In the genomic region with DNA sequence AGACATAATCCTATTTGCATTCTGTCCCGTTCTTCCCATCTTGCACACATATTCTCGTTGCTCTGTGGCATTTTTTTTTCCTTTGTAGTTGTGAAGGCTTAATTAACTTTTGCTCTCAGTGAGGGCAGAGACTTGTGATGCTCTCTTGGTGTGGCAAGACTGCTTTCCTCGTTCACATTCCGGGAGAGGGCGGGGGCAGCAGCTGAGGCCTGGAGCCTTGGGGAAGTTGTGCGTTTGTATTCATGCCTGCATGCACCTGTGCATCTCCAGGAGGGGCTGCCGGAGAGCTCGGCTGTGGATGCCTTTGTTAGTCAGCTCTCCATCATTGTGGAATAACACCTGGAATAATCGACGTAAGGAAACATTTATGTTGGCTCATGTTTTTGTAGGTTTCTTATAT, we compare ENCODE assay signal across 23 mouse cellular contexts. TPM values are rescaled to one million over a fixed set of nuclear protein-coding genes. Genes with fewer than 3 reads are reported as not detected.
DNase-seq lines count a peak whose midpoint lies in the region; ATAC-seq and TF ChIP-seq lines count a peak whose summit lies in the region.
"Had no signal": no experiment of that assay in that cellular context is flagged by ENCODE, and none has a peak within 500 bp of the region (broad histone marks: within the 10 kb centered on the region; RNA-seq: fewer than 3 reads in every experiment).

No protein-coding gene starts in this region.

- TF ChIP-seq CTCF in forebrain, postnatal 0 days (IDR thresholded peaks at IDR 0.05; ENCODE audit: low read depth) = no peak

- DNase-seq in forebrain, postnatal 0 days = no peak
- peak; percentile 73 for DNase-seq in midbrain, embryonic 11.5 days (ENCODE audit: low spot score, missing footprints)
- DNase-seq in ES-E14 (ENCODE audit: low read depth, low spot score) = peak; percentile 72
- DNase-seq in left cerebral cortex, postnatal 10 days (ENCODE audit: extremely low spot score in 1 of 2, low spot score in 2 of 2) = no peak
- no peak for DNase-seq in spleen, postnatal 4 days (ENCODE audit: low spot score in 2 of 2)
- DNase-seq: adrenal gland, adult 2 months; adrenal gland, postnatal 25 days; cerebellum, adult 2 months; cerebellum, postnatal 14 days; embryo, embryonic 11 days; gastrocnemius, postnatal 10 days; heart, adult 2 months; heart, postnatal 36 days had no signal

- no peaks in the 10 kb centered on the region for H3K9me3 ChIP-seq in forebrain, postnatal 0 days (ENCODE audit: low read length)
- no peaks in the 10 kb centered on the region for H3K9me3 ChIP-seq in forebrain, embryonic 12.5 days
- H3K9me3 ChIP-seq in midbrain, embryonic 11.5 days (ENCODE audit: control insufficient read depth, low read length) = no peaks in the 10 kb centered on the region
- no peaks in the 10 kb centered on the region for H3K9me3 ChIP-seq in midbrain, embryonic 16.5 days (replicated peaks; ENCODE audit: control insufficient read depth, low read length, poor library complexity, severe bottlenecking)
- H3K9me3 ChIP-seq in ES-E14 (ENCODE audit: control insufficient read depth, insufficient read depth, low read depth, low read length) = no peaks in the 10 kb centered on the region; the same call in 1 of the 2 replicates
- H3K9me3 ChIP-seq in embryonic facial prominence, embryonic 15.5 days (replicated peaks) = no peaks in the 10 kb centered on the region
- H3K9me3 ChIP-seq: embryonic facial prominence, embryonic 12.5 days; forebrain, embryonic 10.5 days; forebrain, embryonic 15.5 days; hindbrain, embryonic 15.5 days had no signal

- intact Hi-C loops in left cerebral cortex, postnatal 10 days (cut with DNase I) = no loop called here

- no peak overlapping the region for H3K4me3 ChIP-seq in forebrain, postnatal 0 days (ENCODE audit: low read depth, low read length)
- H3K4me3 ChIP-seq in forebrain, embryonic 12.5 days (replicated peaks) = no peak overlapping the region
- no peak overlapping the region for H3K4me3 ChIP-seq in midbrain, embryonic 11.5 days (ENCODE audit: low read depth, low read length)
- H3K4me3 ChIP-seq in midbrain, embryonic 16.5 days (ENCODE audit: low read depth, low read length) = no peak overlapping the region
- no peak overlapping the region for H3K4me3 ChIP-seq in ES-E14 (ENCODE audit: insufficient read depth in 1 of 2, low read depth in 1 of 2, low read length in 2 of 2, poor library complexity in 1 of 2, severe bottlenecking in 1 of 2)
- H3K4me3 ChIP-seq in embryonic facial prominence, embryonic 15.5 days (replicated peaks) = no peak overlapping the region
- H3K4me3 ChIP-seq: embryonic facial prominence, embryonic 12.5 days; erythroblast, embryonic 14.5 days; forebrain, embryonic 10.5 days; forebrain, embryonic 15.5 days; heart, adult 2 months; hindbrain, embryonic 15.5 days had no signal

- H3K9ac ChIP-seq in forebrain, postnatal 0 days = no peak overlapping the region
- H3K9ac ChIP-seq in forebrain, embryonic 12.5 days = no peak overlapping the region
- no peak overlapping the region for H3K9ac ChIP-seq in midbrain, embryonic 11.5 days (ENCODE audit: low read length)
- H3K9ac ChIP-seq in midbrain, embryonic 16.5 days (ENCODE audit: low read depth, low read length) = no peak overlapping the region
- H3K9ac ChIP-seq in ES-E14 (ENCODE audit: insufficient read depth, low read depth, low read length, poor library complexity, severe bottlenecking) = no peak overlapping the region
- H3K9ac ChIP-seq in embryonic facial prominence, embryonic 15.5 days = no peak overlapping the region
- H3K9ac ChIP-seq: embryonic facial prominence, embryonic 12.5 days; forebrain, embryonic 15.5 days; hindbrain, embryonic 15.5 days had no signal

- no peak overlapping the region for H3K4me2 ChIP-seq in forebrain, postnatal 0 days (ENCODE audit: low read depth)
- no peak overlapping the region for H3K4me2 ChIP-seq in forebrain, embryonic 12.5 days
- no peak overlapping the region for H3K4me2 ChIP-seq in midbrain, embryonic 11.5 days
- H3K4me2 ChIP-seq in midbrain, embryonic 16.5 days (ENCODE audit: low read length) = no peak overlapping the region
- no peak overlapping the region for H3K4me2 ChIP-seq in embryonic facial prominence, embryonic 15.5 days (replicated peaks)
- H3K4me2 ChIP-seq: embryonic facial prominence, embryonic 12.5 days; forebrain, embryonic 15.5 days; heart, embryonic 11.5 days; hindbrain, embryonic 15.5 days had no signal

- WGBS in forebrain, postnatal 0 days = 52% methylated on average over 10 of the region's 10 CpGs
- WGBS in forebrain, embryonic 12.5 days = 60% methylated on average over 10 of the region's 10 CpGs
- WGBS in midbrain, embryonic 11.5 days = 64% methylated on average over 10 of the region's 10 CpGs
- WGBS in midbrain, embryonic 16.5 days = 48% methylated on average over 10 of the region's 10 CpGs
- WGBS in embryonic facial prominence, embryonic 15.5 days = 31% methylated on average over 10 of the region's 10 CpGs

- H3K36me3 ChIP-seq in forebrain, postnatal 0 days (ENCODE audit: insufficient read depth) = no peaks in the 10 kb centered on the region; the same call in 1 of the 2 replicates
- no peaks in the 10 kb centered on the region for H3K36me3 ChIP-seq in forebrain, embryonic 12.5 days (replicated peaks)
- no peaks in the 10 kb centered on the region for H3K36me3 ChIP-seq in midbrain, embryonic 11.5 days (ENCODE audit: control insufficient read depth, insufficient read depth, low read length)
- no peaks in the 10 kb centered on the region for H3K36me3 ChIP-seq in midbrain, embryonic 16.5 days (ENCODE audit: control insufficient read depth, insufficient read depth, low read length)
- H3K36me3 ChIP-seq in ES-E14 (ENCODE audit: control insufficient read depth, insufficient read depth, low read length, poor library complexity, severe bottlenecking) = no peaks in the 10 kb centered on the region
- no peaks in the 10 kb centered on the region for H3K36me3 ChIP-seq in embryonic facial prominence, embryonic 15.5 days
- H3K36me3 ChIP-seq: embryonic facial prominence, embryonic 12.5 days; forebrain, embryonic 10.5 days; forebrain, embryonic 15.5 days; hindbrain, embryonic 15.5 days had no signal

- in situ Hi-C loops in ES-E14 (cut with MboI; ENCODE audit: low sequenced_read_pairs in 2 of 2, unreplicated experiment in 2 of 2) = no loop called here

- ATAC-seq in forebrain, postnatal 0 days = no peak
- no peak for ATAC-seq in forebrain, embryonic 12.5 days (ENCODE audit: low FRiP score)
- ATAC-seq in midbrain, embryonic 11.5 days (ENCODE audit: low FRiP score) = no peak
- no peak for ATAC-seq in midbrain, embryonic 16.5 days
- no peak for ATAC-seq in embryonic facial prominence, embryonic 15.5 days (ENCODE audit: insufficient number of reproducible peaks, low FRiP score, low TSS enrichment, low read depth)
- ATAC-seq: forebrain, embryonic 15.5 days; intestine, embryonic 16.5 days had no signal

- H3K27me3 ChIP-seq in forebrain, postnatal 0 days (ENCODE audit: insufficient read depth, low read length) = no peaks in the 10 kb centered on the region
- H3K27me3 ChIP-seq in forebrain, embryonic 12.5 days = no peaks in the 10 kb centered on the region
- H3K27me3 ChIP-seq in midbrain, embryonic 11.5 days (ENCODE audit: control insufficient read depth, insufficient read depth, low read length) = no peaks in the 10 kb centered on the region
- no peaks in the 10 kb centered on the region for H3K27me3 ChIP-seq in midbrain, embryonic 16.5 days (ENCODE audit: control insufficient read depth, insufficient read depth, low read depth, low read length)
- H3K27me3 ChIP-seq in embryonic facial prominence, embryonic 15.5 days = no peaks in the 10 kb centered on the region
- H3K27me3 ChIP-seq: embryonic facial prominence, embryonic 12.5 days; forebrain, embryonic 15.5 days; hindbrain, embryonic 15.5 days had no signal

- no peaks in the 10 kb centered on the region for H3K4me1 ChIP-seq in forebrain, postnatal 0 days (ENCODE audit: insufficient read depth)
- no peaks in the 10 kb centered on the region for H3K4me1 ChIP-seq in forebrain, embryonic 12.5 days
- no peaks in the 10 kb centered on the region for H3K4me1 ChIP-seq in midbrain, embryonic 11.5 days (ENCODE audit: control insufficient read depth, insufficient read depth, low read length)
- no peaks in the 10 kb centered on the region for H3K4me1 ChIP-seq in midbrain, embryonic 16.5 days (ENCODE audit: control insufficient read depth, insufficient read depth, low read length)
- peaks cover 16 to 20% of the 10 kb centered on the region in 2 experiments for H3K4me1 ChIP-seq in ES-E14 (ENCODE audit: control insufficient read depth in 2 of 2, insufficient read depth in 2 of 2, low read length in 2 of 2, poor library complexity in 1 of 2)
- H3K4me1 ChIP-seq in embryonic facial prominence, embryonic 15.5 days = peaks cover 24% of the 10 kb centered on the region
- H3K4me1 ChIP-seq: forebrain, embryonic 15.5 days; hindbrain, embryonic 15.5 days had no signal

- 0 out of 2 replicates have a peak overlapping the region, but pooled peaks have one; percentile 4 for H3K27ac ChIP-seq in forebrain, postnatal 0 days (ENCODE audit: low read depth, low read length)
- H3K27ac ChIP-seq in forebrain, embryonic 12.5 days = no peak overlapping the region
- no peak overlapping the region for H3K27ac ChIP-seq in midbrain, embryonic 11.5 days (ENCODE audit: low read depth, low read length)
- no peak overlapping the region for H3K27ac ChIP-seq in midbrain, embryonic 16.5 days (ENCODE audit: low read length)
- no peak overlapping the region for H3K27ac ChIP-seq in ES-E14 (ENCODE audit: insufficient read depth, low read depth, low read length, poor library complexity, severe bottlenecking)
- peak overlapping the region; percentile 69 for H3K27ac ChIP-seq in embryonic facial prominence, embryonic 15.5 days (replicated peaks)
- H3K27ac ChIP-seq: embryonic facial prominence, embryonic 12.5 days; forebrain, embryonic 10.5 days; forebrain, embryonic 15.5 days; heart, adult 2 months; hindbrain, embryonic 15.5 days had no signal

TF ChIP-seq in ES-E14, 5 proteins besides CTCF, POLR2A, EP300 and RAD21:
- no peak for TF ChIP-seq MAFK (IDR thresholded peaks at IDR 0.05; ENCODE audit: insufficient read depth, low read depth, low read length)
- TF ChIP-seq HCFC1 (IDR thresholded peaks at IDR 0.05; ENCODE audit: borderline replicate concordance, insufficient read depth, low read length) = no peak
- TF ChIP-seq ZNF384 (IDR thresholded peaks at IDR 0.05; ENCODE audit: low read depth, low read length) = no peak
- no peak for TF ChIP-seq CHD2 (IDR thresholded peaks at IDR 0.05; ENCODE audit: low read depth, low read length)
- TF ChIP-seq ZC3H11A (IDR thresholded peaks at IDR 0.05; ENCODE audit: borderline replicate concordance, low read depth, low read length) = no peak
TF ChIP-seq in ES-E14: peak in this region for 0.

RNA-seq across cellular contexts. Expression of a gene that starts 52.0 kb away (rescaled TPM):
- 41.2 and 57.4 TPM in 2 replicates for total RNA-seq in forebrain, postnatal 0 days (2014; rRNA removed)
- polyA plus RNA-seq in forebrain, postnatal 0 days (2015; fragmentation: Nextera tagmentation; extraction: Ambion mirVana) = 125 and 140 TPM in 2 replicates
- 44.2 and 45.3 TPM in 2 replicates for polyA plus RNA-seq in forebrain, embryonic 12.5 days (2016; fragmentation: Nextera tagmentation; extraction: Ambion mirVana)
- polyA plus RNA-seq in midbrain, embryonic 11.5 days (2014; fragmentation: Nextera tagmentation; extraction: Ambion mirVana) = 34.7 and 40.9 TPM in 2 replicates
- 61.7 and 88.0 TPM in 2 replicates for polyA plus RNA-seq in midbrain, embryonic 16.5 days (2015; fragmentation: Nextera tagmentation; extraction: Ambion mirVana)
- 228 and 374 TPM in 2 replicates for total RNA-seq in ES-E14 (2012; rRNA removed)
- 366 and 382 TPM in 2 replicates for polyA plus RNA-seq in embryonic facial prominence, embryonic 15.5 days (2015; fragmentation: Nextera tagmentation; extraction: Ambion mirVana)
- total RNA-seq in left cerebral cortex, postnatal 10 days (2021) = 10 to 100 TPM; 56.6 to 57.5 TPM
- polyA plus RNA-seq: erythroblast, embryonic 14.5 days had no signal

Comparison
In these comparisons a context has a peak if more than half of its experiments do, and no peak if none do; other contexts are left out.
1. H3K27ac ChIP-seq: peak in forebrain, postnatal 0 days (single experiment) and embryonic facial prominence, embryonic 15.5 days (single experiment); none in forebrain, embryonic 12.5 days (single experiment), midbrain, embryonic 11.5 days (single experiment), midbrain, embryonic 16.5 days (single experiment) and ES-E14 (single experiment).
2. DNase-seq: peak in midbrain, embryonic 11.5 days (single experiment) and ES-E14 (single experiment); none in forebrain, postnatal 0 days (single experiment), left cerebral cortex, postnatal 10 days (0 of 2) and spleen, postnatal 4 days (0 of 2).